Comparison of ENCODE assay signal across 9 mouse cellular contexts in genomic region chr11:117790286-117790685, GRCm38 (mm10). TPM values are rescaled to one million over a fixed set of nuclear protein-coding genes. Genes with fewer than 3 reads are reported as not detected.
DNase-seq lines count a peak whose midpoint lies in the region; ATAC-seq lines count a peak whose summit lies in the region.
"Had no signal": no experiment of that assay in that cellular context is flagged by ENCODE, and none has a peak within 500 bp of the region (broad histone marks: within the 10 kb centered on the region; RNA-seq: fewer than 3 reads in every experiment).

No protein-coding gene starts in this region.

- H3K4me2 ChIP-seq in hindbrain, embryonic 14.5 days (replicated peaks), result peak overlapping the region; percentile 19

- DNase-seq in cerebellum, adult 18-20 months, result peak; percentile 47 to 54
- DNase-seq in cerebellum, adult 11 months, result no peak
- DNase-seq in adrenal gland, postnatal 36 days, result peak; percentile 74 to 83
- DNase-seq in hindbrain, embryonic 14.5 days (ENCODE audit: low spot score), result peak; percentile 64
- peak; percentile 64 to 77 for DNase-seq in left cerebral cortex, postnatal 14 days (ENCODE audit: low spot score in 2 of 2)
- peak; percentile 62 to 73 for DNase-seq in spleen, postnatal 36 days (ENCODE audit: low spot score in 2 of 2)

- H3K27me3 ChIP-seq in hindbrain, embryonic 14.5 days (ENCODE audit: control insufficient read depth, insufficient read depth, low read length), result peaks cover 9% of the 10 kb centered on the region

- no peaks in the 10 kb centered on the region for H3K4me1 ChIP-seq in hindbrain, embryonic 14.5 days (replicated peaks; ENCODE audit: control insufficient read depth, insufficient read depth, low read length)

- no peaks in the 10 kb centered on the region for H3K36me3 ChIP-seq in hindbrain, embryonic 14.5 days (replicated peaks; ENCODE audit: control insufficient read depth, insufficient read depth)

- WGBS in hindbrain, embryonic 14.5 days, result 13% methylated on average over 14 of the region's 14 CpGs

- H3K27ac ChIP-seq in hindbrain, embryonic 14.5 days, result no peak overlapping the region

- intact Hi-C loops in left cerebral cortex, postnatal 14 days (cut with DNase I), result loop anchor here (2.0 kb wide), 1 partner anchor 35 kb away; the partner anchor contains the start of gene Afmid

- no peak overlapping the region for H3K9ac ChIP-seq in hindbrain, embryonic 14.5 days

- ATAC-seq in frontal cortex, adult (ENCODE audit: low TSS enrichment), result peak; percentile 59; the same call in 1 of the 2 replicates
- ATAC-seq in hindbrain, embryonic 14.5 days (ENCODE audit: low FRiP score), result no peak
- peak; percentile 61 for ATAC-seq in megakaryocyte progenitor cell, adult 5-6 weeks (replicated peaks; ENCODE audit: poor library complexity)

- no peaks in the 10 kb centered on the region for H3K9me3 ChIP-seq in hindbrain, embryonic 14.5 days (ENCODE audit: control insufficient read depth, low read length)

- H3K4me3 ChIP-seq in hindbrain, embryonic 14.5 days (replicated peaks; ENCODE audit: low read length), result no peak overlapping the region

RNA-seq across cellular contexts. Expression of gene 6030468B19Rik, which starts 7.2 kb away (rescaled TPM):
- not detected for total RNA-seq in adrenal gland, postnatal 36 days (2021)
- 0.24 TPM in 1 of 2 replicates, not detected in the other for polyA plus RNA-seq in hindbrain, embryonic 14.5 days (2014; fragmentation: Nextera tagmentation; extraction: Ambion mirVana)
- total RNA-seq in left cerebral cortex, postnatal 14 days (2021), result not detected
- total RNA-seq in megakaryocyte progenitor cell, adult 5-6 weeks (2015), result 0.37 and 0.76 TPM in 2 replicates
- total RNA-seq in megakaryocyte progenitor cell, adult 5-6 weeks (2017), result not detected in 2 replicates
- total RNA-seq: left cerebral cortex, postnatal 10 days had no signal

RNA-seq across cellular contexts. Expression of gene Tmc6, which starts 8.3 kb away (rescaled TPM):
- total RNA-seq in adrenal gland, postnatal 36 days (2021), result 10 to 100 TPM; 25.4 to 31.3 TPM
- 3.3 and 4.9 TPM in 2 replicates for polyA plus RNA-seq in hindbrain, embryonic 14.5 days (2014; fragmentation: Nextera tagmentation; extraction: Ambion mirVana)
- 1 to 10 TPM; 4.0 to 5.4 TPM for total RNA-seq in left cerebral cortex, postnatal 14 days (2021)
- 34.0 and 50.6 TPM in 2 replicates for total RNA-seq in megakaryocyte progenitor cell, adult 5-6 weeks (2015)
- 8.6 and 13.1 TPM in 2 replicates for total RNA-seq in megakaryocyte progenitor cell, adult 5-6 weeks (2017)

RNA-seq across cellular contexts. Expression of gene Tmc8, which starts 8.4 kb away (rescaled TPM):
- total RNA-seq in adrenal gland, postnatal 36 days (2021), result 1 to 10 TPM; 3.9 to 6.0 TPM
- 0.48 and 0.68 TPM in 2 replicates for polyA plus RNA-seq in hindbrain, embryonic 14.5 days (2014; fragmentation: Nextera tagmentation; extraction: Ambion mirVana)
- 1 to 10 TPM; 1.0 to 1.4 TPM for total RNA-seq in left cerebral cortex, postnatal 14 days (2021)
- total RNA-seq in megakaryocyte progenitor cell, adult 5-6 weeks (2015), result 2.1 and 3.1 TPM in 2 replicates
- 2.0 and 2.1 TPM in 2 replicates for total RNA-seq in megakaryocyte progenitor cell, adult 5-6 weeks (2017)

RNA-seq across cellular contexts. Expression of gene Gm20708, which starts 19.2 kb away (rescaled TPM):
- total RNA-seq in adrenal gland, postnatal 36 days (2021), result under 1 TPM; 0.50 to 0.63 TPM
- 0.89 and 1.0 TPM in 2 replicates for polyA plus RNA-seq in hindbrain, embryonic 14.5 days (2014; fragmentation: Nextera tagmentation; extraction: Ambion mirVana)
- 1 to 10 TPM; 1.9 to 2.3 TPM for total RNA-seq in left cerebral cortex, postnatal 14 days (2021)
- 2.2 and 2.5 TPM in 2 replicates for total RNA-seq in megakaryocyte progenitor cell, adult 5-6 weeks (2015)
- total RNA-seq in megakaryocyte progenitor cell, adult 5-6 weeks (2017), result 0.92 TPM in 1 of 2 replicates, not detected in the other

RNA-seq across cellular contexts. Expression of gene Syngr2, which starts 19.2 kb away (rescaled TPM):
- total RNA-seq in adrenal gland, postnatal 36 days (2021), result 10 to 100 TPM; 80.4 to 97.8 TPM
- 17.6 and 18.9 TPM in 2 replicates for polyA plus RNA-seq in hindbrain, embryonic 14.5 days (2014; fragmentation: Nextera tagmentation; extraction: Ambion mirVana)
- 10 to 100 TPM; 11.9 to 13.0 TPM for total RNA-seq in left cerebral cortex, postnatal 14 days (2021)
- 223 and 243 TPM in 2 replicates for total RNA-seq in megakaryocyte progenitor cell, adult 5-6 weeks (2015)
- total RNA-seq in megakaryocyte progenitor cell, adult 5-6 weeks (2017), result 154 and 164 TPM in 2 replicates
